Mouse (Mus musculus) ES-E14 (cell line): ENCODE data around the gene Nod1. TPM values are rescaled to one million over a fixed set of nuclear protein-coding genes. Genes with fewer than 3 reads are reported as not detected.

Source experiments
- DNase-seq: peaks from one replicate; pipeline ENCODE4 v3.0.0-alpha.2; 2013; ENCODE audit warnings: low read depth, low spot score
- H3K27ac ChIP-seq: 2 replicates; pipeline ENCODE4 v1.5.1; 2012; ENCODE audit warnings: low read depth, mild to moderate bottlenecking, low read length, moderate library complexity, mixed read lengths; ENCODE audit not compliant: poor library complexity, insufficient read depth, severe bottlenecking
- H3K36me3 ChIP-seq: 2 replicates; pipeline ENCODE4 v1.6.1; 2012; ENCODE audit warnings: mild to moderate bottlenecking, low read length, moderate library complexity, mixed read lengths; ENCODE audit not compliant: control insufficient read depth, poor library complexity, insufficient read depth, severe bottlenecking
- H3K4me1 ChIP-seq, 2 experiments: fragments of 150-350 bp in 1 of 2; sonication (generic) in 1 of 2; 2 replicates each; pipeline ENCODE4 v1.6.1; 2012; ENCODE audit warnings: low read length in 2 of 2, mild to moderate bottlenecking in 1 of 2, mixed read lengths in 1 of 2; ENCODE audit not compliant: control insufficient read depth in 2 of 2, insufficient read depth in 2 of 2, poor library complexity in 1 of 2
- H3K4me3 ChIP-seq, 2 experiments: fragments of 150-350 bp in 1 of 2; sonication (generic) in 1 of 2; 2 replicates each; pipeline ENCODE4 v1.5.1; 2012; ENCODE audit warnings: low read length in 2 of 2, low read depth in 1 of 2, mild to moderate bottlenecking in 1 of 2, mixed read lengths in 1 of 2; ENCODE audit not compliant: insufficient read depth in 1 of 2, poor library complexity in 1 of 2, severe bottlenecking in 1 of 2
- H3K9ac ChIP-seq: 2 replicates; pipeline ENCODE4 v1.6.1; 2012; ENCODE audit warnings: low read depth, mild to moderate bottlenecking, low read length, mixed read lengths; ENCODE audit not compliant: poor library complexity, insufficient read depth, severe bottlenecking
- H3K9me3 ChIP-seq: fragments of 150-350 bp; sonication (generic); 2 replicates; pipeline ENCODE4 v1.6.1; 2012; ENCODE audit warnings: low read depth, mild to moderate bottlenecking, low read length; ENCODE audit not compliant: control insufficient read depth, insufficient read depth
- CHD2 ChIP-seq: IDR thresholded peaks from 2 replicates; pipeline ENCODE4 v1.6.1; 2014; ENCODE audit warnings: mild to moderate bottlenecking, low read depth, low read length, inconsistent platforms
- HCFC1 ChIP-seq: IDR thresholded peaks from 2 replicates; pipeline ENCODE4 v1.6.1; 2012; ENCODE audit warnings: low read length, inconsistent platforms, borderline replicate concordance; ENCODE audit not compliant: insufficient read depth
- MAFK ChIP-seq: IDR thresholded peaks from 2 replicates; pipeline ENCODE4 v1.6.1; 2014; ENCODE audit warnings: mild to moderate bottlenecking, low read depth, low read length, inconsistent platforms; ENCODE audit not compliant: insufficient read depth
- ZC3H11A ChIP-seq: IDR thresholded peaks from 2 replicates; pipeline ENCODE4 v1.6.1; 2012; ENCODE audit warnings: low read depth, mild to moderate bottlenecking, inconsistent platforms, low read length, borderline replicate concordance
- ZNF384 ChIP-seq: IDR thresholded peaks from 2 replicates; pipeline ENCODE4 v1.6.1; 2012; ENCODE audit warnings: low read depth, low read length, inconsistent platforms
- in situ Hi-C, 2 experiments: fragments of 600-800 bp; cut with MboI; formaldehyde crosslinking; loops; one replicate each; pipeline ENCODE4 v1.15.1; 2025; ENCODE audit warnings: low sequenced_read_pairs in 2 of 2, inconsistent platforms in 1 of 2; ENCODE audit not compliant: unreplicated experiment in 2 of 2
- total RNA-seq: library from RNA; depleted of rRNA; stranded (reverse); fragments of 300-350 nt; gene quantifications from 2 replicates; pipeline ENCODE4 v1.2.3, GENCODE M21; 2012

The Nod1 gene
- total RNA-seq, 1 experiment: 1.3 TPM

GRCm38 (mm10) chr6:54943292-54943691 lies 29.1 kb downstream of the Nod1 start:
- Histone ChIP-seq H3K9me3 (no peaks in the 10 kb centered on the region), H3K9ac (peak overlapping the region; percentile 2; the same call in 1 of the 2 replicates), H3K4me3 (peak overlapping the region; percentile 35 to 44; a peak in 3 of 4 replicates), H3K27ac (no peak overlapping the region), H3K4me1 (peaks cover 0 to 6% of the 10 kb centered on the region in 2 experiments; a peak in 1 of 4 replicates), H3K36me3 (no peaks in the 10 kb centered on the region)
- no peak for TF ChIP-seq MAFK
- no peak for TF ChIP-seq ZC3H11A
- no peak for TF ChIP-seq CHD2
- no peak for TF ChIP-seq HCFC1
- TF ChIP-seq ZNF384: no peak
- in situ Hi-C loops: no loop called here
- DNase-seq: no peak

- TF ChIP-seq MAFK (no peak), ZNF384 (no peak), HCFC1 (no peak), ZC3H11A (no peak), CHD2 (no peak)
- Histone ChIP-seq H3K4me3 (no peak overlapping the region), H3K27ac (no peak overlapping the region), H3K9me3 (no peaks in the 10 kb centered on the region), H3K36me3 (no peaks in the 10 kb centered on the region), H3K9ac (no peak overlapping the region), H3K4me1 (peaks cover 0 to 6% of the 10 kb centered on the region in 2 experiments; a peak in 1 of 4 replicates)
- DNase-seq: no peak
- in situ Hi-C loops: no loop called here
Measured at GRCm38 (mm10) chr6:54941149-54941548, 31.3 kb downstream of the Nod1 start.

DNA sequence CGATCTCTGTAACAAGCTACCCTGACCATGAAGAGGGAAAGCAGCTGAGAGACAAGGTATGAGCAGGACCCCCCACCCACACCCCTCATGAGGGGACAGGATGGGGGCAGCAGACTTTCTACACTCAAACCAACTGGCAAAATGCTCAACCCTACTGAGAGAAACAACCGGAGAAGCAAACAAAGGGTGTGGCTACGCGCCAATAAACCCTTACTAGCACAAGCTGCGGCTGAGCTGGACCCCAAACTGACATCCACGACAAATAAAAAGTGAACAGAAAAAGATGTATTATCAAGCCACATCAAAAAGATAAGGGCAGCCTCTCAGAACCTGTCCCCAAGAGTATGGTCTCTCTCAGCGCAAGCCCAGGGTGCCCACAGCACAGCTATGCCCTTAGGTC lies 32.3 kb downstream of the Nod1 start:
- DNase-seq: no peak
- no peaks in the 10 kb centered on the region for H3K9me3 ChIP-seq
- H3K9ac ChIP-seq: no peak overlapping the region
- in situ Hi-C loops: no loop called here
- TF ChIP-seq MAFK (no peak), HCFC1 (no peak), ZC3H11A (no peak), CHD2 (no peak), ZNF384 (no peak)
- H3K4me3 ChIP-seq: no peak overlapping the region
- peaks cover 0 to 6% of the 10 kb centered on the region in 2 experiments; a peak in 1 of 4 replicates for H3K4me1 ChIP-seq
- H3K36me3 ChIP-seq: no peaks in the 10 kb centered on the region
- no peak overlapping the region for H3K27ac ChIP-seq

- Histone ChIP-seq H3K36me3 (no peaks in the 10 kb centered on the region), H3K4me1 (peaks cover 0 to 6% of the 10 kb centered on the region in 2 experiments; a peak in 1 of 4 replicates), H3K4me3 (no peak overlapping the region), H3K27ac (no peak overlapping the region), H3K9me3 (no peaks in the 10 kb centered on the region), H3K9ac (no peak overlapping the region)
- no peak for TF ChIP-seq CHD2
- no peak for TF ChIP-seq ZNF384
- TF ChIP-seq MAFK: no peak
- no peak for TF ChIP-seq ZC3H11A
- no peak for TF ChIP-seq HCFC1
- in situ Hi-C loops: no loop called here
- DNase-seq: no peak
Measured at GRCm38 (mm10) chr6:54939631-54940030, 32.8 kb downstream of the Nod1 start.

DNA sequence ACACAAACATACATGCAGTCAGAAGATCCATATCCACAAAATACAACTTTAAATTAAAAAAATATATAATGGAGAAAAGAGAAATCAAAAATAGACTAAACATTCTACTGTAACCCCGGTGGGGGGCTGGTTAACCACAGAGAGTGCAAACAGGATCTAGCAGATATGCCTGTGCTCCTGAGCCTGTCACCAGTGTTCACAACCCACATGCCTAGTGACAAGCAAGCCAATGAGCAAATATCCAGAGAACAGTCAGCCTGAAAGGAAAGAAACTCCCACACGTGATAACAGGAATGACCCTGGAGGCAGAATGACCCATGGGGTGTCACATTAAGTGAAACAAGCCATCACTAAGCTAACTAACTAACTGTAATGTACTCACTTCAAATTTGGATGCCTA lies 35.9 kb downstream of the Nod1 start:
- Histone ChIP-seq H3K9me3 (no peaks in the 10 kb centered on the region), H3K4me3 (no peak overlapping the region), H3K4me1 (peaks cover 0 to 2% of the 10 kb centered on the region in 2 experiments; a peak in 1 of 4 replicates), H3K27ac (no peak overlapping the region), H3K9ac (no peak overlapping the region), H3K36me3 (no peaks in the 10 kb centered on the region)
- no peak for DNase-seq
- in situ Hi-C loops: no loop called here
- no peak for TF ChIP-seq HCFC1
- no peak for TF ChIP-seq MAFK
- no peak for TF ChIP-seq ZNF384
- no peak for TF ChIP-seq CHD2
- TF ChIP-seq ZC3H11A: no peak
